Mouse (Mus musculus) retina, embryonic 14.5 days (tissue): ENCODE measurements around the gene Ogfod3.

Source experiments
- DNase-seq: peaks from one replicate; pipeline ENCODE4 v3.0.0-alpha.2; 2015; ENCODE audit warnings: low spot score

The Ogfod3 gene

DNA sequence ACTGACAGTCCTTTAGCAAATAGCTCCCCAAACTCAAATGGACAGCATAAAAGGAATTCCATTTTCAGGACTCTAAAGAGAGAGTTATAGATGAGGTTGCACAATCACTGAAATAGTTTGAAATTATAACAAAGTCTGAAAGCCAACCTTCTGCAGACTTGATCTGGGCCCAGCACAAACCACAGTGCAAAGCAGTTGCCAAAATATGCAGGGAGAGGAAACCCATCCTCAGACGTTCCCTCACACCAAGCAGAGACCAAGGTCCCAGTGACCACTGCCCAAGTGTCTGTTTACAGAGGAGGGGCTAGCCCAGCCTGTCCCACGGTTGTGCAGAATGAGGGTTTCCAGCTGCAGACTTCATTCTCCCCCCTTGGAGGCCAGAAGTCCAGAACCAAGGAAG lies 5.9 kb downstream of the Ogfod3 start:
- no peak for DNase-seq

DNA sequence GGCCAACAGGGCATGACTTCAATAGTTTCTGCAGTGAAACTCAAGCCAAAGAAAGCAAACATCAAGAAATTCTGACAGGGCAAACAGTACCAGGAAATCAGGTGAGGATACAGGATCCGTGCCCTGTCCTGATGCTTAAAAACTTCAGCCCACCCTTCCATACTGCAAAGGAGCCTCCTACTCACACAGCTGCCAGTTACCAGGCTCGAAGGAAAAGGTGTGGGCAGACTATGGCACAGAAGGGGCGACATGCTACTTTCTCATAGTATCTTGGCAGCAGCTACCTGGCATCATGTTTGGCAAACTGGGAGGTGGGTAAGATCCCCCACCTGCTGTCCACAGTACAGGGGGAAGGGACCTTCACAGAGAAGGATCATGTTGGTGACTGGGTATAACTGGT lies 11.1 kb downstream of the Ogfod3 start:
- DNase-seq = no peak

DNA sequence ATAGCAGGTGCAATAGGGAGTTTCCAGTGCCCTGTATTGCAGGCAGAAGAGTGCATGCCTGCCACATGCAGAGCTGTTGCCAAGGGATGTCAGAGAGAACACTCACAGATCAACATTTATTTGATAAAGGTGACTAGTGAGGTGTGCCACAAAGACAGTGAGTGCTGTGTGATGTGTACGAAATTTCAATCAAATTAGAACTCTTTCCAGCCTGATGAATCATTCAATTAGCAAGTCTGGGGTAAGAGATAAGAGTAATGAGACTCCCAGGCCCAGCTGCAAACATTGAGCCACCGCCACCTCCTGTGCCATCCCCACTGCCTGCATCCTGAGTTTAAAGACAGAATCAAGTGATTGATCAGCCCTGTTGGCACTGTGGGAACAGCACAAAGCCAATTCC lies 11.8 kb downstream of the Ogfod3 start:
- DNase-seq = no peak

DNA sequence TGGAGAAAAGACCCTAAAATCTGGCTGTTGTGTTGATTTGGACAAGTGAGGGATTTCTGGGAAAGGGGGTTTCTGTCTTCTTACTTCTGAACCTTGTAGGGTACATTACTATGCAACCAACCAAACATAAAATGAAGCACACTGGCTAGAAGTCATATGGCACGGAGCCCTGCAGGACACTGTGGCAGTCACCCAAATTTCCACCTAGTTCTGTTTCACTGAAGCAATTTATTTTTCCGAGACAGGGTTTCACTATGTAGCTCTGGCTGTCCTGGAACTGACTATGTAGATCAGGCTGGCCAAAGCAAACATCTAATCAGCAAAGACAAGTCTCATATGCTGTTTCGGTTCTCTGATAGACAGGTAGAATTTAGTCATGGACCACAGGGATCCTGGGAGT lies 14.8 kb downstream of the Ogfod3 start:
- DNase-seq = no peak

DNA sequence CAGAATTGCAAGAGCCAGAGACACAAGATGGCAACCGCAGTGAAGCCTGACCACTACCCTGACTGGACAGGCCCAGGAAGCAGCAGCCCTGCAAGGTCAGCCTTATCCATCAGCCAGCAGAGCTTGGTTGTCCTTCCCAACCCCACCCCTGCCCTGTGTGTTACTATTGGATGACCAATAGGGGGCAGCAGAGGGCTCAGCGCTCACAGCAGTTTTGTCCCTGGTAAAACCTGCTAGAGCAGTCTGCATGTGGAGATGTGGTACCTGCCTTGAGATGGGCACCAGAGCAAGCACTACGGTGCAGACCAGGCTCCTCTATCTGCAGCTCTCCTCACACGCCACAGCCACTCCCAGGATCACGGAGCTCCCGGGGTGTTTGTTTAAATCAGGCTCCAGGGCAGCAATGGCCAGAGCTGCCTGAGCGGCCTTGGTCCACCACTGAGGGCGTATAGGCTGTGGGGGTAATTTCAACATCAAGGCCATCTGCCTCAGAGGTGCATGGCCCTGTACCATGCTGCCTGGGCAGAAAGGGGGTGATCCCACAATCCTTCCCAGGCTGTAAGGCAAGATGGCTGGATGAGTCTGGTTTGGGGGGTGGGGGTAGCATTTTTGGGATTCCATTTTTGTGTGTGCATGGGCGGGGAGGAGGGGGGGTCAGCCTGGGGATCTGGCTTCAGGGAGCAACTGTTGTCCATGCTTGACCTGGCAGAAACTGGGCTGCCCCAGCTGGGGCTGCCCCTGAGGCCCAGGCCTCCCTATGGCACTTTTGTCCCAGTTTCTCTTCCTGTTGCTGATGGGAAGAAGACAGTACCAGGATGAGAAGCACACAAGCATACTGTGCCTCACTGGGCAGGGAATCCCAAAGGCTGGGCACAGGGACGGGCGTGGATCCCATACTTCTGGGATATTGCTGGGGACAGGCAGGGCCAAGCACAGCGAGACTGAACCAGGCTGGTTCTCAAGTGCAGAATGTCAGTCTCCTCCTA lies 27.9 kb downstream of the Ogfod3 start:
- DNase-seq = peak; percentile 84

GRCm38 (mm10) chr11:121174234-121174633 lies 30.3 kb downstream of the Ogfod3 start:
- DNase-seq = peak; percentile 16

GRCm38 (mm10) chr11:121173203-121173602 lies 31.3 kb downstream of the Ogfod3 start:
- DNase-seq = no peak

GRCm38 (mm10) chr11:121163751-121164150 lies 40.8 kb downstream of the Ogfod3 start:
- DNase-seq = no peak

DNA sequence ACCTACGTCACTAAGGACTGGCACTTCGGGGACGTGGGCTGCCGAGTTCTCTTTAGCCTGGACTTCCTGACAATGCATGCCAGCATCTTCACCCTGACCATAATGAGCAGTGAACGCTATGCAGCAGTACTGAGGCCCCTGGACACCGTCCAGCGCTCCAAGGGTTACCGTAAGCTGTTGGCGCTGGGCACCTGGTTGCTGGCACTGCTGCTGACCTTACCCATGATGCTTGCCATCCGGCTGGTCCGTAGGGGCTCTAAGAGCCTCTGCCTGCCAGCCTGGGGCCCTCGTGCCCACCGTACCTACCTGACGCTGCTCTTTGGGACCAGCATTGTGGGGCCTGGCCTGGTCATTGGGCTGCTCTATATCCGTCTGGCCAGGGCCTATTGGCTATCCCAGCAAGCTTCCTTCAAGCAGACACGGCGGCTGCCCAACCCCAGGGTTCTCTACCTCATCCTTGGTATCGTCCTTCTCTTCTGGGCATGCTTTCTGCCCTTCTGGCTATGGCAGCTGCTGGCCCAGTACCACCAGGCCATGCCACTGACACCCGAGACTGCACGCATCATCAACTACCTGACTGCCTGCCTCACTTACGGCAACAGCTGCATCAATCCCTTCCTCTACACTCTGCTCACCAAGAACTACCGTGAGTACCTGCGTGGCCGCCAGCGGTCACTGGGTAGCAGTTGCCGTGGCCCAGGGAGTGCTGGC lies 43.7 kb downstream of the Ogfod3 start:
- DNase-seq = no peak

- no peak for DNase-seq
Measured at GRCm38 (mm10) chr11:121159971-121160370, 44.5 kb downstream of the Ogfod3 start, which contains the start of gene Uts2r. Gene Uts2r, plus strand, starts transcription at chr11:121160271.

DNA sequence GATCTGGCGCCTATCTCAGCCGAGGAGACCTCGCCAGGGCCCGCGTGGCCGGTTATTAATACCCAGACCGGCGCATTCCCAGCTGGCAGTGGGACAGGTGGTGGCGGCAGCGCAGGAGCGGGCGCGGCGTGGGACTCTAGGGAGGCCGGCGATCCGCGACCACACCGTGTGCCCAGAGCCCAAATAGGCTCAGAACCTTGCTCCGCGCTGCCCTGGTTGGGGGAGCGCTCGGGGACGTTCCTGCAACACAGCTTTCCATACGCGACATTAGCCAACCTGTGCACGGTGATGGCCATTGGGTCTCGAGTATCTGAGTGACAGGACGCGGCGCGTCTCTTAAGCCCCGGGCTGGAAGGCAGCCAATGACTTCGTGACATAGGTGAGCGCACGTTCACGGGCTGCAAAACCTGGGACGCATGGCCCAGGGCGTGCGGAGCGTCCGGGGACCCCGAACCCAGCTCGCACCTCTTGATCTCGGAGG lies 48.1 kb downstream of the Ogfod3 start:
- DNase-seq = peak; percentile 30

DNA sequence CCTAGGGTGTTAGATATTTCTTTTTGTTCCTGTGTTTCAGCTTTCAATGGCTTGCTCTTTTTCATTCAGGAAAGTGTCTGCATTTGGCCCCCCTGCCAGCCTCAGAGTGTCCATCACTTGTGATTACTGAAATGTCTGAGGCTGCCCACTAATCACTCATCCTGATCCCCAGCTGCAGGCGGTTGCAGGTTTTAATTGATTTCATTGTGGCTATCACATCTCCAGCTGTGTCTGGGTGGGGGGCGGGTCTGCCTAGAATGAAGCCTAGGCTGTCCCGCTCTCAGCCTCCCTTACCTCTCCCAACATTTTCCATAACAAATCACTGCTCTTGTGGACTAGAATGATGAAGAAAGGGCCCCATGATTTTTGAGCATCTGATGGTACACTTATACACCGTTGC lies 50.3 kb downstream of the Ogfod3 start:
- no peak for DNase-seq

GRCm38 (mm10) chr11:121148193-121148592 lies 56.3 kb downstream of the Ogfod3 start:
- DNase-seq = no peak

DNA sequence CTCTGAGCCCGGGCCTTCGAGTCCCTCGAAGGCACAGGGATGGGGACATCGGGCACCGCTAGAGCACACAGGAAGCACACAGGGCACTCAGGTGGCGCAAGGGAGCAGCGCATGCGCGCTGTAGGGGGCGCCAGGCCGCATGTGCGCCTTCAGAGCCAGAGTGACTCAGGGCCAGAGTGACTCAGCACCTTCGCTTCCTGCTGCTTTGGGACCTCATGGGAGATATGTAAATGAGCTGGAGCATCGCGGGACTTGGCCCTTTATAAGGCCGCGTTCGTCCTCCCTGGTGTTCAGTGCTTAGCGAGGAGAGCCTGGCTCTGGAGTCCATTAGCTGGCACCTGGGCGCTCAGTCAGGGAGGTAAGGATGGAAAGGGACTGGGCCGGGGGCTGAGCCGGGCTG lies 58.6 kb downstream of the Ogfod3 start, which contains the start of gene Tex19.1:
TSS of gene Tex19.1 (plus strand) at position 279 of the 400 bp plus-strand sequence.
- DNase-seq = no peak

DNA sequence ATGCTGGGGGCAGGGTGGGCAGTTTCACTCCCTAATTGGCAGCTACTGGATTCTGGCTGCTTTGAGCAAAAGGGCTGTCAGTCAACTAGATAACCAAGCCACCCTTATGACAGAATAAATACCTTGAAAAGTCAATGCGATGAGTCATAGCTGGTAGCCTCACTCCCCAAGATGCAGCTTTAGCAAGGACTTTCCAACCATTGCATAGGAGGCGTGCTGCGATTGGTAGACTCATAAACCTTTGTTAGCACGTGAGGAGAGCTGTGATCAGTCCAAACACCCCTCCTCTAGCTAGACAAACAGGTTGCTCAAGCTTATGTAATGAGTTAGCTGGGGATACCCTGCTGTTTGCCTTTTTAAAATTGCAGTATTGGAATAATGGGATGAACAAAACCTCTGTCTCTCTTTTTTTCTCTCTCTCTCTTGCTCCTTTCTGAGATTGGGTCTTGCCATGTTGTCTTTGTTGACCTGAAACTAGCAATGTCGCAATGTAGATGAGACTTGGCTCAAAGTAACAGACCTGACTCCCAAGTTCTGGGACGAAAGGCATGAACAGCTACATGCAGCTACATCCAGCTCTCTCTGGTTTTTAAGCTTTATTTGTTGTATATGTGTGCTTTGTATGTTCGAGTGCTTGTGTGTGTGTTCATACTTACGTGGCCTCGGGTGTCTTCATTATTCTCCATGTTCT lies 61.0 kb downstream of the Ogfod3 start:
- no peak for DNase-seq

GRCm38 (mm10) chr11:121138732-121139131 lies 65.8 kb downstream of the Ogfod3 start:
- peak; percentile 46 for DNase-seq

DNA sequence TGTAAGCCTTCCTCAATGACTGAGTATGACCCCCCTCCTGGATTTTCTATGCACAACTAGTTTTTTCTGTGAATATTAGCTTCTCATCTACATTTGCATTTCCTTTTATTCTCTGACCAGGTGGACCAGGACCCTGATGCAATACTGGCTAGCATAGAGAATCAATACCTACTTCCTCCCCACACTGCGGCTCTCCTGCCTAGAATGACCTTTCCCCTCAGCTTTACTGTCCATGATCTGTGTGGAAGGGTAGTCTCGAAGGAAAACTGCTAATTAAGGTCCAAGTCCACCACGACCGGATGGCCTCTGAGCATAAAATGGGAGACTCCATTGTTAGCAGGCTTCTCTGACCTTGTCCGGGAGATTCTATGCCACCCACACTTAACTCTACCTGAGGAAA lies 66.8 kb downstream of the Ogfod3 start:
- no peak for DNase-seq

DNA sequence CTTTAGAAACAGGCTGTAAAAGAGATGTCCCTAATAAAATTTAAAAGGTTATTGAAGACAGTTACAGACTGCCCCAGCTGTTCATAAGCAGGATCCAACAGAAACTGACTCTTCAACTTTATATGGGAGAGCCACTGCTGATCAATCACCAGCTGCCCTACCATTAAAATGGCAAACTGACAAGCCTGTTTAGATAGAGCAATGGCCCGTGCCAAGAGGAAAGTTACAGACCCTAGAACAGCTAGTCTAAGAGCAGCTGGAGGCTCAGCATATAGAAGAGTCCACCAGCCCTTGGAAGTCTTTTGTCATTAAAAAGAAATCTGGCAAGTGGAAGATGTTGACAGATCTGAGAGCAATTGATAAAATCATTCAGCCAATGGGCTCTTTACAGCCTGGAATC lies 69.9 kb downstream of the Ogfod3 start:
- no peak for DNase-seq

DNA sequence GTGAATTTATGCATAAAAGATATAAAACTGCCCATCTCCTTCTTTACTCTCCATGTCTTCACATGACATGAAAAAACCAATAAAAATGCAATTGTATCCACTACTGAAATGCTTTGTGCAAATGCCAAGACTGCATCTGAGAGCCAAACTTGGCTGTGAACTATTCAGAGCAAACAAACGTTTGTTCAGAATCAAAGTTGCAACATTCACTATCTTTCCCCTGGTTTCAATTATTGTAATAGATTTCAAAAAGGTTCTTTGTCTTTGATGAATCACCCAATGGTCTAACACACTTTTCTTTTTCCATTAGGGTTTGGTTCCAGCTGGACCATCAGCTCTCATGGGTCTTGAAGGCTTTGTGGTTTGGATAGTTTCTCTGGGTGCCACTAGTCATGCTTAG lies 74.9 kb downstream of the Ogfod3 start:
- DNase-seq = no peak
